Mouse (Mus musculus) left cerebral cortex, adult 8-10 months (tissue): Measurements from ENCODE around the gene U90926. TPM values are rescaled to one million over a fixed set of nuclear protein-coding genes. Genes with fewer than 3 reads are reported as not detected.

Experiments
- DNase-seq, 2 experiments: peaks; one replicate each; pipeline ENCODE4 v3.0.0; 2022; ENCODE audit warnings: low spot score in 2 of 2
- total RNA-seq, 4 experiments: library from RNA; stranded (reverse); gene quantifications; 2 replicates each; pipeline ENCODE4 v1.2.4; 2022

Gene U90926
- total RNA-seq: not detected

DNA sequence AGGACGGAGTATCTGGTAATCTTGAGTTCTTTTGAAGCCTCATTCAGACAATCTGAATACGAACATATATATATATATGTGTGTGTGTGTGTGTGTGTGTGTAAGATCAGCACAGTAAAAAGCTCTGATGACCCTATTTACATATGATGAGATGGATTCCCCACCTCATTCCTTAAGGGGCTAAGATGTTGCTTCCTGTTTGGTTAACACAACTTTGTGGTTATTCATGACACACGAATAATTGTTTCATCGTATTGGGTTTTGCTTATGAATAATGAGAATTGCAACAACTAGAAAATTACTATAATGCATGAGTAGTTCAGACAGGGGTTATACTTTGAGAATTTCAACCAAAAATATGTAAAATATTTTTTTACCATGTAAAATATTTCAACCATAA lies at the start of gene U90926:
Gene U90926 (minus strand): TSS at position 101 of the 400 bp plus-strand sequence.
- DNase-seq: no peak

DNA sequence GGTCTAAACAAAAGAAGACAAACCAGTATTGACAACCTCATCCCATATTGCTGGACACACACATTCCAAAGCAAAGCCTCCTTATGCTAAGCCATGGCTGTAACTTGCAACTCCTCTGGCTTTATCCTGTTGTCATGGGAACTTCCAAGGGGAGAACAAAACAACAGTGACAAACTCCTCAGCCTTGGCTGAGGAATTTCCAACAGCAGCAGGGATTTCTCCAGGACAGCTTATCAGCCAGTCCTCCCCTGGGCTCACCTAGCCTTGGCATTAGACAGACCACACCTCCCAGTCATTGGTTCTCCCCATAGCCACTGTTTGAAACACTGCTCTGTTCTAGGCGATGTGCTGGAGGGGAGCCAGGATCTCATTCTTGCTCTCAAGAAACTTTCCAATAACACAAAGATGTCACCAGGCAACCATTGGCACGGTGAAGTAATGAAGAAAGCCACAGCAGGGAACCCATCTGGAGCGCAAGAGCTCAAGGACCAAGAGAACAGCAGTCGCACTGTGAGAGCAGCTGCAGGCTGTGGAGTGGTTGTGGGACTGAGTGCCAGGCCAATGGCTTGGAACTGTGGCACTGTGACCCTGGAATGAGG lies 48.7 kb upstream of the U90926 start:
- DNase-seq: peak in 1 of 2 experiments; percentile 84

DNA sequence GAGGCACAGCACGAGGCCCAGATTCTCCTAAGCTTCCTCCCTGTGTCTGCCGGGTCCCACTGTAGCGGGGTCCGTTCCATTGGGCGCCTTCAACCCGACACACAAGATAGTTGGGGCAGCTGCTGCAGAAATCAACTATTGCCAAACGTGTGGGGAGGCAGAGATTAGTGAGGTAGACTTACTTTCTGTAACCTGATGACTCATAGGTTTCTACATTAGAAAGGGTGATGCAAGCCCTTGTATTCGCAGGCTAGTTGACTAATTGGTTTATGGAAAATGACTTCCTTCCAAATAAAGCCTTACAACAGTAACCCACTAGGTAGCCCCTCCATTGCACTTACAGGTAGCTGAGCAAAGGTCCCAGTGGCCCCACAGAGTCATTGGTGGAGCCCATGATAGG lies 47.4 kb upstream of the U90926 start:
- no peak for DNase-seq

DNA sequence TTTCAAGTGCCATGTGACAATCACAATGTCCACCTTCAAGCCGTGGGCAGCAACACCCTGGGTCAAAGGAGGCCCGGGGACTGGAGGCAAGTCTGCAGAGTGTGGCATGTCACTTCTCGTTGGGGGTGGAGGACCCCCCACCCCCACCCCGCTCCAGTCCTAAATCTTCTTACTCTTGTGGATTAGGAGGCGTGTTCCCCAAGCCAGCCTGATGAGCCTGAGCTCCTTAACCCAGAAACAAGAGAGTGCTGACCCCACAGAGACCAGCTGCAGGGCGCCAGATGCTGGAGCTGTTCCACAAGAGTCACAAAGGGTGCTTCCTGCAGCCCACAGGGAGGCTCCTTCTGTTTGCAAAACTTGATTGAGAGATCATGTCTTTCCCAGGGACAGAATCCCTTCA lies 41.0 kb upstream of the U90926 start, which contains the start of gene Ppef2:
Gene Ppef2 (minus strand): TSS at position 61 of the 400 bp plus-strand sequence.
- DNase-seq: no peak

DNA sequence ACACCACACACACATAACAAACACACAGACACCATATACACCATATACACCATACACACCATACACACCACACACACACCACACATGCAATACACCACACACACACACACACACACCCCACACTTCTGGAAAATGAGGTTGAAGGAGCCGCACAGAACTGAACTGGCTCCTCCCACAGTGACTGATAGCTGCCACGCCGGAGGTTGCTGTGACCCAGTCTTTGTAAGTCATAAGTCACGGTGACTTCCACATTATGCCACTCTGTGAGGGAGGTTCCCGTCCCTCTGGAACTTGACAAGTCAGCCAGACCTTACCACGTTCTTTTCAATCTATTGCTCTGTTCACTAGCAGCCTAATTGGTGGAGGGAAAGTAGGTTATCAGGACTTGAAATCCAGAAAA lies 39.3 kb upstream of the U90926 start:
- no peak for DNase-seq

DNA sequence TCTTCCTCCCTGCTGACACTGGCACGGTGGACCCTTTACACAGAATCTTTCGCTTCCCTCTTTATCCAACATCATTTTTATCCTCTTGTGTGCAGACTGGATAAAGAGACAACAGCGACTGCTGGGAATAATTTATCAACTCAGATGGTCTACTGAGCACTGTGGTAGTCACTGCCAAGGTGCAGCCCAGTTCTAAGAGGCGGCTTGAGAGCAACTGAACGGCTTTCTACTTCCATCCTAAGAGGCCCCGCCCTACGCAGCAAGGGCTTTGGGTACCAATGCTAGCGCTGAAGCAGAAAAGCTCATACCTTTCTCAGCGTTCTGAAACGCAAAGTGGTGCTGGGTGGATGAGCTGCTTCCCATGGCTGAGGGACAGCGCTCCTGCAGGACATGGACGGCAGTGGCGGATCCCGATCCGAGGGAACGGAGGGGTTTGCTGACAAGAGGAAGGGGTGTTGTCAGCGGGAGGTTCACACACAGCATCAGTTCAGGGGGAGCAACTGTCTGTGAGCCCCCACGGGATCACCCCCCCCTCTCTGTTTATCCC lies 37.7 kb upstream of the U90926 start:
- no peak for DNase-seq

DNA sequence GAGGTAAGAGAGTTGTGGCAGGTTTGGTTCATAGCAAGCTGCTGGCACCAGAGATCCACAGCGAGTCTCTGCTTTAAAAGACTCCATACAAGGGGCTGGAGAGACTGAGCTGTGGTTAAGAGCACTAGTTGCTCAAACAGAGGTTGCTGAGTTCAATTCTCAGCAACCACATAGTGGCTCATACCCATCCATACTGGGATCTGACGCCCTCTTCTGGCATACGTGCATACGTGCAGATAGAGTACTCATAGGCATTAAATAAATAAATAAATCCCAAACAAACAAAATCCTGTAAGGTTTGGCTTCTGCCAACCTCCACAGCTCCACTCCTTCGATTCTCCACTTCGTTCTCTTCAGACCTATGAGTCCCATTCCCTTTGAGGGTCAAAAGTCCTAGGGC lies 36.8 kb upstream of the U90926 start:
- DNase-seq: no peak

DNA sequence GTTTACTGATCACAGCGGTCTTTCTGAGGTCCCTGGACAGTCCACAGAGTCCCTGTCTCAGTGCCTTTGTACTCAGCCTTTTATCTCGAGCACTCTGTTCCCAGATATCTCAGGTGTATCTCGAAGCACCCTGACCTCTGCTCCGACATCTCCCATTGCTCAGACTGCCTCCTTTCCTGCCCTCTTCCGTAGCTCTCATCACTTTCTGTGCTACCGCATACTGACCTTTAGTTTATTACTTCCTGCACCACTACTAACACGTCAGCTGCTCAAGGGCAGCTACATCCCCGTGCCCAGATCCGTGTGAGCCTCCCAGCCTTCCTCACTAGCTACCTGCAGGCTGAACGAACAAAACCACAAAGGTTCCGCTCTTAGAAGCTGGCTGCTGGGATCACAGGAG lies 33.4 kb upstream of the U90926 start:
- DNase-seq: no peak

DNA sequence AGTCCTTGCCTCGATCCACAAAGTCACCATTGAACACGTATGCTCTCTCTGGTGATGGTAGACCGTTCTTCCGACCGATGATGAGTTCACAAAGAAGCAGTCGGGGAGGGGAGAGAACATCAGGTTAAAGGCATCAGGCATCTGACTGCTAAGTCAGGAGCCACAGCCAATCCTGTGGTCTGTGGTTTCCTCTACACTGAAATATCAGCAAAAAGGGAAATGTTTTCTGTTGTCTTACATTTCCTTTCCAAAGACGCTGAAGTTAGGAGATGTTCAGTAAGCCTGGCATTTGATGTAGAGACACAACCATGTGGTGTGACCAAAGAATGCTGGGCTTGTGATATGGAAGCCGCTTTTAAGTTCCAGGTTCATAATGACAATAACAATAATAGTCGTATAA lies 30.3 kb upstream of the U90926 start:
- no peak for DNase-seq

DNA sequence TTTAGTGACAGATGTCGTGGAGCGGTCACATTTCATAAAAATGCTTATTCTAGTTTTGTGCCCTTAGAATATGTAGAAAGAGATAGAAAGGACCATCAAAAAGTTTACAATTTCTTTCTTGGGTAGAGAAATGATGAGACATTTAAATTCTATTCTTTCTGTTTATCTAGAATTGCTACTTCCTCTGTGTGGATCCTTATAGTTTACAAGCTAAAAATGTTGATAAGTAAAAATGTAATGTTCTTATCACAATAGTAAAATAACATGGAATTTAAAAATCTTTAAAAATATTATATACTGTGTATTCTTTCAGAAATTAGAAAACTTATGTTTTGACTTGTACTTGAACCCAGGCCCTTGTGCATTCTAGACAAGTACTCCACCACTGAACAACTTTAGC lies 29.7 kb upstream of the U90926 start:
- no peak for DNase-seq

DNA sequence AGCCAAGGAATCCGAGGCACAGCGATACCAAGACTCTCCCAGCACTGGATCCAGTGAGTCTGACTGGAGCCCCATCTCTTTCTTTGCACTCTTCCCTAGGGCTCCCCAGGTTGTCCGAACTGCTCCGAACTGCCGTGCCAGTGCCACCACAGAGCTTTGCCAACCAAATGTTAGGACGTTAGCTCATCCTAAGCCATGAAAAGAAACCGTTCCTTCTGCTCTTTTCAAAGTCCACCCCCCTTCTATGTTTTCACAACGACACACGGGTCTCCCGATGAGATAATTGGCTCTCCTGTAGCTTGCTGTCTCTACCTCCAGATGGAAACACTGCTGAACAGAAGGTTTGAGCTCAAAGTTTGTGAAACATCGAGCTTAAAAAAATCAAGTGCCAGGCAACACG lies 25.6 kb upstream of the U90926 start:
- peak in 1 of 2 experiments; percentile 24 for DNase-seq

DNA sequence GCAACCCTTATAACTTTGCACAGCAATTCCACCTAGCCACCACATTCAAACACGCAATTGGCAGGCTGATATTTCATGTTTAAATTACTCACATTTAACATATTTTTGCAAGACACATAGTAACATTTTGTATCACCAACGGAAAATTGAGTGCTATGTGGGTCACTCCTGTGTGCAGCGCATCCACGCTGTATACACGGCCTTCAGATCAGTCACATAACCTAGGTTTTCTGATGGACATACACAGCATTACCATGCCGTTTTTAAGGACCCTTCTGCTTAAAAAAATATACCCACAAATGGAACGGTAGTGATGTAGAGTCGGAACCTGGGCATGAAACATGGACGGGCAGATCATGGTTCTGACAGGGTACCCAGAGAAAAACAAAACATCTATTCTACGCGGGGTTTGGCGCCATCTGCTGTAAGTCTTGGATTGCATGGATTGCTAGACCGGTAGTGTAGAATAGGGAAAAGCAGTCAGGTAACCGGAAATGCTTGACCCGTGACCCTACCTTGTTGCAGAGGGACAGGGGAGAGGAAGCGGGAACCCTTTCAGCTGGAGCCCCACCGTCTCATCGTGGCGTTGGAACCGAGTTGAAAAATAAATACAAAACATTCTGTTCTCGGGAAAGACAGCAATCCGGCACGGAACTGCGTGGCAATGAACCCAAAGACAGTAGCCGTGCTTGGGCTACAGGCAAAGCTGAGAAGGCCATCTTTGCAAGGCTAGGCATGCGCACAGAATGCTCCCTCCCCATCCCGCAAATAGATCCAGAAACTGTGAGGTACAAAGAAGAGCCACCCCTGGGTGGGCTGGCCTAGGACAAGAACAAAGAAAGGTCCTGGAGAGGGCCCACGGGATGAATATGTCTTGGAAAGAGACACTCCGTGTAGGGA lies 24.4 kb upstream of the U90926 start:
- peak; percentile 55 to 59 for DNase-seq

DNA sequence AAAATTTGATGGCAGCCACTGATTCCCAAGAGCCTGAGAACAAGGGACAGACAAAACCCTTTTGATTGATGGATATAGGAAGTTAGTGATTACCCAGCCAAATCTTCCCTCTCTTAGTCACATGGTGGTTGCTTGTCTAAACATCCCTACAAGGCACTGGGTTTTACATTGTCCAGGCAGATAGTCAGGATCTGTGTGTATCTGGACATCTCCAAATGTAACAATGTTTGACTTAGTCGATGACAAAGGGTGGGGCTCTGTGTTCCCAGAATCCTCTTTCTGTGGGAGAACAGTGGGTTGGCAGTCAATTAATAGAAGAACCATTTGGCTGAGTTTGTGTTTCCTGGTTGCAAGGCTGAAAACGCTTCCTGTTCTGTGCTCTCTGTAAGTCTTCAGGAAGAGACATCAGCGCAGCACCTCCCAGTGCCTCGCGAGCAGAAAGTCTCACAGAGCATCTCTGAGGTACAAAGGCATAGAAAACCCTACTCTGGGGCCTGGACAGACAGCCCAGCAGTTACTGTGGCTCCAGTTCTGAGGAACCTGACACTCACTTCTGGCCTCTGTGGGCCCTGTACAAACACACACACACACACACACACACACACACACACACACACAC lies 19.8 kb upstream of the U90926 start:
- DNase-seq: no peak

DNA sequence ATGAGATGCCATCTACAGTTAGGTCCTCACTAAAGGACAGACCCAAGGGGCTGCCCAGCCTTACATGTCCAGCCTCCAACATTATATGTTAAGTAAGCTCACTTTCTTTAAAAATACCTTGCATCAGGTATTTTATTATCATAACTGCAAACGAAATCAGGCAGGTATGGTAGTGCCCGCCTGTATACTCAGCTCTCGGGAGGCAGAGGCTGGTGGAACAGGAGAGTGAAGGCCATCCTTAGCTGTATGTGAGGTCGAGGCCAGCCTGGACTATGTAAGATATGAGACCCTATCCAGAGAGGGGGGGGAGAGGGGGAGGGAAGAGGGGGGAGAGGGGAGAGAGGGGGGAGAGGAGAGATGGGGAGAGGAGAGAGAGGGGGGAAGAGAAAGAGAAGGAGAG lies 18.2 kb upstream of the U90926 start:
- DNase-seq: no peak

DNA sequence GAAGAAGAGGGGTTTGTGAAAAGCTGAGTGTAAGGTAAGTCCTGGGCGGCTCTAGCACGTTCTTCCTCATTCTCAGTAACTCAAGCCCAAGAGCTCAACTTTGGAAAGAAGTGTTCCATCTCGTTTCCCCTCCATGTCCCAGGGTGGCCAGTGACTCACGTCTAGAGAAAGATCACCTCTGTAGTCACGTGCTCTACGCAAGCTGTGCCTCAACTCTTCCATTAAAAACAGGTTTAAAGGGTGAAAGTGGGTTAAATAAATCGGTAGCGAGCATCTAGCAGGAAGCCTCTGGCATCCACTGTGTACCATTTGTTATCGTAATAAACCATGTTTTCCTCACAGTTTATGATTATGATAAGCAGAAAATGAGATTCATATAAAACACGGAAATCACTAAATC lies 16.6 kb upstream of the U90926 start:
- DNase-seq: no peak

DNA sequence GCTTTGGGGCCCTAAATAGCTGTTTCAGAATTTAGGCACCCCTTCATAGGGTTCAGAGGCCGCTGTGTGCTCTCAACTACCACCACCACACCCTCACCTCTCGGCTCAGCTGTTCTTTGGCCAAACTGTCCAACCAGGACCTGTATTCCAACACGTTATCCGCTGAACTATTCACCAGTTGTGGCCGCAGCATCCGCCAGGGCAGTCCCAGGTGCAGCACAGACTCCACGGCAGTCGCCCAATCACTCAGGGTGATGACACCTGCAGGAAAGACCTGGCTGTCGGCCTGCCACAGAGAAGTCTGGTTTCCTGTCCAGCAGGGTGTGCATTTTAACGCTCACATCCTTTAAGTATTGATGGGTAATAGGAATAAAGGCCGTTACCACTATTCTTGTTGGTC lies 15.1 kb upstream of the U90926 start:
- DNase-seq: no peak

DNA sequence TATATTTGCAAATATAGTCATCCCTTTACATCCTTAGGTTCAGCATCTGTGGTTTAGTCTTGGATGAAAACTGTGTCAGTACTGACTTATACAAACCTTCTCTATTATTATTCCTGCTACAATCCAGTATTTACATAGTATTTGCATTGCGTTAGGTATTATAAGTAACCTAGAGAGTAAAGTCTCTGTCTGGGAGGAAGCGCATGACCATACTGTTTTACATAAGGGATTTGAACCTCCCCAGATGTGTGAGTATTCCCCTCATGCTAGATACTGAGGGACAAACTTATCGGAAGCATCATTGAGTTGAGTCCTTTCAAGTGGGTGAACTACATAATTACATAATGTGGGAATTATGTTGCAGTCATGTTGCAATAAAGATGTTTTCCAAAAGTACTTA lies 14.3 kb upstream of the U90926 start:
- no peak for DNase-seq

DNA sequence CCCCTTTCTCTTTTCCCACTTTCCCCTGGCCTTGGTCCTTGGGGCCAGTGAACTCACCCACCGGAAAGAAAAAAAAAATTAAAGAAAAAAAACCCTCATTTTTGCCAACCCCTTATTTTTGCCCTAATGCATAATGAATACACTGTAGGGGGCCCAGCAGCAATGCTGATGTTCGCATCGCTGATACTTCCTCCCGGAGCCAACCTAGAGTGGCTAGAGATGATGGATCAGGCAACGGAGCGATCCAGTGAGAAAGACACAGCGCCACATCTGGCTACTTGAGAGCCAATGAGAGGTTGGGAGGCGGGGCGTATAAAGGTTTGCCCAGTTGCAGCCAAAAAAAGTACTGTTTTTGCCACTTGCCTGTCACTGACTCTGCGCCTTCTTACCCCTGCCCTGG lies 13.6 kb upstream of the U90926 start:
- DNase-seq: no peak

DNA sequence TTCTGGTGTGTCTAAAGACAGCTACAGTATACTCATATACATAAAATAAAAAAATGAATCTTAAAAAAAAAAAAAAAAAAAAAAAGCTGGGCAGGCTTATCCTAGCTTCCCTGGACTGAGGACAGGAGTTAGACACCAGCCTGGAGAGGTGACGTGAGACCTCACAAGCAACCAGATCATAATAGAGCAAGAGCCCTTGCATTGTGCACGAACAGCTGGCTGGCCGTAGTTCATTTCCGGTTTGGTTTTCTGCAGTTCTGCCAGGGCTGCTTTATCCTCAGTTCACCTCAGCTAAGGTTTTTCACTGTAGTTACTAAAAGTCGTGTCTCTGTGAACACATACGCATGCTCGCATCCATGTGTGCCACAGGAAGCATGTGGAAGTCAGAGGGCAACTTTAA lies 12.6 kb upstream of the U90926 start:
- no peak for DNase-seq

DNA sequence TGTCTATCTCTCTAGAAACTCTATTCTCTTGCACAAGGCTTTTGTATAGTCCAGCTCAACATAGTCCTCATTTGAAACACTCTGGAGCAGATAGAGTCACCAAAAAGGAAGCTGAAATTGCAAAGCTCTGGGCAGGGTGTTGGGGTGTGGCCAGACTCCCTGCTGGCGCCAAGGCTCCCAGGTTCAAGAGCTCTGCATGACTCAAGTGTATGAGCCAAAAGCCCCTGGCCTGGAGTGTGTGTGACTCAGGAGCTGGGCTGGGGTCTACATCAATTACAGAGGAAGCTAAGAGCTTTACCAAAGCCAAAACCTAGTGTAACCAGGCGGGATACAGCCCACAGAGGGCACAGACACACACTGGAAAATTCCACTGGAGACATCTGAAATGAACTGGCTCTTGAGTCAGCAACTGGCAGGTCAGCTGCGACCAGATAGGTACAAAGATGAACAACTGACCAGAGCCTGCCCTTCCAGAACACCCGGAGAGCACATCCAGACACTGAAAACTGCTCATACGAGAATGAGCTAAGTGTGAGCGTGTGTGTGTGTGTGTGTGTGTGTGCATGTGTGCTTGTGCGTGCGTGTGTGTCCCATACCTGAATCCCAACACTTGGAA lies 5.2 kb upstream of the U90926 start:
- DNase-seq: no peak

DNA sequence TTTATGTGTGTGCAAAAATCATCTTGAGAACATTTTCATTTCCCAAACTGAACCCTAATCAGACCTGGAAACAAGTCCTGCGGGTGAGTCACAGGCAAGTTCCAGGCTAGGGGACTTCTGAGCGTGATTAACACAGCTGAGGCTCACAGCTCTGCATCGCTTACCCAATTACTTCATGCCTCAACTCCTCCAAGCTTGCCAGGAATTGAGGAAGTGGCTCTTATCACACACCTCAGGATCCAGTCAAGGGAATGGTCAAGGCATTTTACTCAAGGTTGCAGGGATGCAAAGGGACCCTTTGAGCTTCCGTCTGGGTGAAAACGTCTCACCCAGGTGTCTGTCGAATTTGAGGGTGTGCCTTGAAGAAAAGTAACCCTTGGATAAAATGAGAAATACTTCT lies 4.6 kb upstream of the U90926 start:
- DNase-seq: no peak
